Mouse (Mus musculus) forebrain, postnatal 0 days (tissue): ENCODE results near the gene Atp9a. TPM values are rescaled to one million over a fixed set of nuclear protein-coding genes. Genes with fewer than 3 reads are reported as not detected.
"Not testable (repeated sequence)": the region's sequence is repeated elsewhere in the genome, so short reads cannot be mapped to it uniquely, and the experiment has no call there.

Source experiments
- ATAC-seq: fragments of 200-750 bp; cut with Nextera tagmentation; 2 replicates; pipeline ENCODE4 v1.8.0; 2017; ENCODE audit warnings: mild to moderate bottlenecking, moderate library complexity
- DNase-seq: peaks from one replicate; pipeline ENCODE4 v3.0.0-alpha.2; 2015
- H3K27ac ChIP-seq: fragments of 300-500 bp; sonication (generic); 2 replicates; pipeline ENCODE4 v1.5.1; 2014; ENCODE audit warnings: low read depth, mild to moderate bottlenecking, antibody characterized with exemption, low read length, moderate library complexity, mixed read lengths
- H3K27me3 ChIP-seq: fragments of 300-500 bp; sonication (generic); 2 replicates; pipeline ENCODE4 v1.6.1; 2014; ENCODE audit warnings: mild to moderate bottlenecking, low read length, mixed read lengths; ENCODE audit not compliant: insufficient read depth
- H3K36me3 ChIP-seq: fragments of 300-500 bp; sonication (generic); 2 replicates; pipeline ENCODE4 v1.6.1; 2014; ENCODE audit warnings: mild to moderate bottlenecking, moderate library complexity; ENCODE audit not compliant: insufficient read depth
- H3K4me1 ChIP-seq: fragments of 300-500 bp; sonication (generic); 2 replicates; pipeline ENCODE4 v1.6.1; 2014; ENCODE audit warnings: antibody characterized with exemption; ENCODE audit not compliant: insufficient read depth
- H3K4me2 ChIP-seq: fragments of 300-500 bp; sonication (generic); 2 replicates; pipeline ENCODE4 v1.6.1; 2014; ENCODE audit warnings: low read depth, mild to moderate bottlenecking, moderate library complexity
- H3K4me3 ChIP-seq: fragments of 300-500 bp; sonication (generic); 2 replicates; pipeline ENCODE4 v1.5.1; 2014; ENCODE audit warnings: low read depth, low read length, mixed read lengths
- H3K9ac ChIP-seq: fragments of 300-500 bp; sonication (generic); 2 replicates; pipeline ENCODE4 v1.6.1; 2014; ENCODE audit warnings: mild to moderate bottlenecking
- H3K9me3 ChIP-seq: fragments of 300-500 bp; sonication (generic); 2 replicates; pipeline ENCODE4 v1.6.1; 2016; ENCODE audit warnings: low read length
- CTCF ChIP-seq: sonication (generic); IDR thresholded peaks from 2 replicates; pipeline ENCODE4 v1.5.1; 2016; ENCODE audit warnings: antibody characterized with exemption, control low read depth, low read depth
- WGBS: fragments of 180-500 bp; shearing (Covaris S2); extraction: QIAGEN DNeasy Blood & Tissue Kit; methylation state at CpG from one replicate; pipeline ENCODE4 v1.1.7; 2014; 5-methylcytosine and 5-hydroxymethylcytosine counted together
- polyA plus RNA-seq: library from polyadenylated mRNA; unstranded; fragments of >200 nt; fragmentation: Nextera tagmentation; extraction: Ambion mirVana; gene quantifications from 2 replicates; pipeline ENCODE4 v1.2.1, GENCODE M21; 2015
- total RNA-seq: library from RNA; depleted of rRNA; stranded (reverse); fragments of >200 nt; gene quantifications from 2 replicates; pipeline ENCODE4 v1.2.3, GENCODE M21; 2014

Atp9a gene
- total and polyA plus RNA-seq, 2 experiments from 2014 or later = 143 to 497 TPM

GRCm38 (mm10) chr2:168763785-168764184, 21.6 kb upstream of the Atp9a start:
- no peak overlapping the region for H3K27ac ChIP-seq
- peaks cover 4% of the 10 kb centered on the region; the same call in 1 of the 2 replicates for H3K4me1 ChIP-seq
- 6% methylated on average over 7 of the region's 7 CpGs for WGBS
- H3K4me2 ChIP-seq = no peak overlapping the region
- TF ChIP-seq CTCF = no peak
- H3K27me3 ChIP-seq = peaks cover 57% of the 10 kb centered on the region
- ATAC-seq = no peak
- DNase-seq = no peak
- no peak overlapping the region for H3K9ac ChIP-seq
- no peak overlapping the region for H3K4me3 ChIP-seq
- no peaks in the 10 kb centered on the region for H3K9me3 ChIP-seq
- no peaks in the 10 kb centered on the region for H3K36me3 ChIP-seq

GRCm38 (mm10) chr2:168762411-168762815, 20.2 kb upstream of the Atp9a start:
- Histone ChIP-seq H3K4me2 (no peak overlapping the region; the same call in 1 of the 2 replicates), H3K9ac (no peak overlapping the region), H3K4me3 (no peak overlapping the region), H3K36me3 (no peaks in the 10 kb centered on the region), H3K9me3 (no peaks in the 10 kb centered on the region), H3K4me1 (peaks cover 4% of the 10 kb centered on the region; the same call in 1 of the 2 replicates), H3K27me3 (peaks cover 43% of the 10 kb centered on the region), H3K27ac (no peak overlapping the region)
- 3% methylated on average over 12 of the region's 12 CpGs for WGBS
- ATAC-seq (no peak), DNase-seq (no peak)
- TF ChIP-seq CTCF = no peak

- Histone ChIP-seq H3K27me3 (peaks cover 38% of the 10 kb centered on the region), H3K4me3 (no peak overlapping the region), H3K4me1 (peaks cover 4% of the 10 kb centered on the region; the same call in 1 of the 2 replicates), H3K36me3 (no peaks in the 10 kb centered on the region), H3K9ac (no peak overlapping the region), H3K27ac (no peak overlapping the region), H3K9me3 (no peaks in the 10 kb centered on the region), H3K4me2 (no peak overlapping the region)
- WGBS = 11% methylated on average over 4 of the region's 4 CpGs
- TF ChIP-seq CTCF = no peak
- ATAC-seq = no peak
- no peak for DNase-seq
Observed at GRCm38 (mm10) chr2:168761954-168762353, 19.7 kb upstream of the Atp9a start.

- Histone ChIP-seq H3K36me3 (no peaks in the 10 kb centered on the region), H3K27me3 (peaks cover 30% of the 10 kb centered on the region), H3K4me2 (no peak overlapping the region), H3K27ac (no peak overlapping the region), H3K4me1 (0 out of 2 replicates have a peak, but pooled peaks cover 4% of the 10 kb centered on the region), H3K9me3 (no peaks in the 10 kb centered on the region), H3K4me3 (no peak overlapping the region), H3K9ac (no peak overlapping the region)
- ATAC-seq (no peak), DNase-seq (no peak)
- TF ChIP-seq CTCF = no peak
- 85% methylated on average over 9 of the region's 9 CpGs for WGBS
Observed at GRCm38 (mm10) chr2:168761141-168761540, 18.9 kb upstream of the Atp9a start.

GRCm38 (mm10) chr2:168744406-168744805, 2.2 kb upstream of the Atp9a start:
- not testable (repeated sequence) for H3K4me1 ChIP-seq, H3K36me3 ChIP-seq, H3K4me3 ChIP-seq, H3K9me3 ChIP-seq, DNase-seq, H3K4me2 ChIP-seq, ATAC-seq, H3K9ac ChIP-seq, H3K27ac ChIP-seq, H3K27me3 ChIP-seq
- WGBS = 89% methylated on average over 10 of the region's 10 CpGs

- DNase-seq (peak; percentile 81), ATAC-seq (no peak)
- H3K9me3 ChIP-seq = no peaks in the 10 kb centered on the region
- peak overlapping the region; percentile 98 for H3K27ac ChIP-seq
- H3K9ac ChIP-seq = no peak overlapping the region; the same call in 1 of the 2 replicates
- peak; percentile 83 for TF ChIP-seq CTCF
- peak overlapping the region; percentile 98 for H3K4me3 ChIP-seq
- H3K27me3 ChIP-seq = no peaks in the 10 kb centered on the region
- H3K4me1 ChIP-seq = no peaks in the 10 kb centered on the region
- no peaks in the 10 kb centered on the region for H3K36me3 ChIP-seq
- WGBS = 25% methylated on average over 7 of the region's 7 CpGs
- peak overlapping the region; percentile 56 for H3K4me2 ChIP-seq
Observed at GRCm38 (mm10) chr2:168742649-168743048, 440 bp upstream of the Atp9a start.

GRCm38 (mm10) chr2:168741273-168742058, 743 bp downstream of the Atp9a start:
- Histone ChIP-seq H3K27me3 (no peaks in the 10 kb centered on the region), H3K4me1 (no peaks in the 10 kb centered on the region), H3K4me3 (peak overlapping the region; percentile 98), H3K36me3 (no peaks in the 10 kb centered on the region), H3K9me3 (no peaks in the 10 kb centered on the region), H3K27ac (peak overlapping the region; percentile 98), H3K4me2 (peak overlapping the region; percentile 56), H3K9ac (peak overlapping the region; percentile 99)
- ATAC-seq (peak; percentile 88), DNase-seq (peak; percentile 89)
- peak; percentile 40 for TF ChIP-seq CTCF
- WGBS = 2% methylated on average over 60 of the region's 108 CpGs
